Mouse (Mus musculus): ENCODE results near the gene Psme2. TPM values are rescaled to one million over a fixed set of nuclear protein-coding genes. Genes with fewer than 3 reads are reported as not detected.

Psme2 gene
- polyA plus RNA-seq, 1 experiment from 2014 or later = 202 TPM

- 65% methylated on average over 6 of the region's 6 CpGs for WGBS
- H3K27ac ChIP-seq (ENCODE audit: low read depth, low read length) = no peak overlapping the region
- no peaks in the 10 kb centered on the region for H3K9me3 ChIP-seq (ENCODE audit: control insufficient read depth, low read length)
Measured at GRCm38 (mm10) chr14:55585566-55585960, 5.3 kb downstream of the Psme2 start.

DNA sequence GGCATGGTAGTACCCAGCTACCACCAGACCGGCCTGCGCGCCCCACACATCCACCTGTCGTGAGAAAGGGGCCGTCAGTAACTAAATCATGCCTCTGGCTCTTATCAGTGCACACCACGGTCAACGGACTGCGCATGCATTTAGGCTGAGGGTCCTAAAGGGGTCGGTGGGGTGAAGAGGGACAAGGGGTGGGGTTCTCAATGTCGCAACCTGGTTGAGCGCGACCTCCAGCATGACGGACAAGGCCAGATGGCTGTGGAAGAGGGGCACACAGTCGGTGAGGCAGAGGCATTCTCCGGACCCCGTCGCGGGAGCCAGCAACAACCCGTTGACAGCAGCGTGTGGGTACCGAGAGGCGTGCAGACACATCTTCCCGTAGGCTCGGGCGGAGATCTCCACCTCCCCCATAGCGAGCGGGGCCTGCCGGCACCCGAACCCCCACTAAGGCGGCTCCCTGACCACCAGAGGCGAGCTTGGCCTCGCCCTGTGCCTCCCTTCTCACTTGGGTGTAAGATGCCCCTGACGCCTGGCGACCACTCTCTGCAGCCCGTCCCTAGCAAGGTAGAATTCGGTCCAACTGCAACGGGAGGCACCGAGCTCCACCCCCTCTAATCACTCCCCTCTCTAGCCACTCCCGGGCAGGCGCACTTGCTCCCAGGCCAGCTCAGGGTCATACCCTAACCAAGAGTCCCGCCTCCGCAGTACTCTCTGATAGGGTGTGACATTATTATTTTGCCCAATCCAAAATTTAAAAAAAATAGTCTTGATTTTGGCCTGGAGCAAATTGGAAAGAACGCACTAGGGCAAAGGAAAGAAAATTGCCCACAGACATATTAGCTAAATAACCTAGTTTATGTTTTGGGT, 6.0 kb downstream of the Psme2 start, which contains the start of gene Emc9:
TSS of gene Emc9 (minus strand) at position 601 of the 864 bp plus-strand sequence.
- Histone ChIP-seq H3K4me1 (ENCODE audit: control insufficient read depth, insufficient read depth, low read length) (peaks cover 2% of the 10 kb centered on the region), H3K4me2 (peak within 1 kb of the TSS; percentile 60), H3K36me3 (ENCODE audit: control insufficient read depth, insufficient read depth, low read length) (peaks cover 9% of the 10 kb centered on the region; the same call in 1 of the 2 replicates), H3K4me3 (ENCODE audit: low read depth, low read length) (peak within 1 kb of the TSS; percentile 43), H3K27me3 (ENCODE audit: control insufficient read depth, insufficient read depth, low read length) (no peaks in the 10 kb centered on the region), H3K9me3 (ENCODE audit: control insufficient read depth, low read length) (no peaks in the 10 kb centered on the region), H3K27ac (ENCODE audit: low read depth, low read length) (no peak within 1 kb of the TSS), H3K9ac (ENCODE audit: low read length) (peak within 1 kb of the TSS; percentile 65)
- DNase-seq (ENCODE audit: low spot score, missing footprints) (peak; percentile 89), ATAC-seq (ENCODE audit: low FRiP score) (peak; percentile 75)
- WGBS = 2% methylated on average over 43 of the region's 43 CpGs

More at GRCm38 (mm10) chr14:55585566-55585960, 5.3 kb downstream of the Psme2 start:
- Histone ChIP-seq H3K4me3 (ENCODE audit: low read depth, low read length) (no peak overlapping the region), H3K27me3 (ENCODE audit: control insufficient read depth, insufficient read depth, low read length) (no peaks in the 10 kb centered on the region), H3K4me2 (no peak overlapping the region; the same call in 1 of the 2 replicates), H3K9ac (ENCODE audit: low read length) (no peak overlapping the region), H3K4me1 (ENCODE audit: control insufficient read depth, insufficient read depth, low read length) (peaks cover 7% of the 10 kb centered on the region), H3K36me3 (ENCODE audit: control insufficient read depth, insufficient read depth, low read length) (peaks cover 9% of the 10 kb centered on the region; the same call in 1 of the 2 replicates)
- DNase-seq (ENCODE audit: low spot score, missing footprints) (no peak), ATAC-seq (ENCODE audit: low FRiP score) (no peak)

GRCm38 (mm10) chr14:55584303-55584701, 6.6 kb downstream of the Psme2 start:
- Histone ChIP-seq H3K9me3 (ENCODE audit: control insufficient read depth, low read length) (no peaks in the 10 kb centered on the region), H3K9ac (ENCODE audit: low read length) (peak overlapping the region; percentile 65), H3K36me3 (ENCODE audit: control insufficient read depth, insufficient read depth, low read length) (peaks cover 9% of the 10 kb centered on the region; the same call in 1 of the 2 replicates), H3K4me3 (ENCODE audit: low read depth, low read length) (peak overlapping the region; percentile 43), H3K27me3 (ENCODE audit: control insufficient read depth, insufficient read depth, low read length) (no peaks in the 10 kb centered on the region), H3K4me2 (peak overlapping the region; percentile 60), H3K27ac (ENCODE audit: low read depth, low read length) (no peak overlapping the region), H3K4me1 (ENCODE audit: control insufficient read depth, insufficient read depth, low read length) (peaks cover 2% of the 10 kb centered on the region)
- ATAC-seq (ENCODE audit: low FRiP score) = no peak
- DNase-seq (ENCODE audit: low spot score, missing footprints) = no peak
- 31% methylated on average over 5 of the region's 5 CpGs for WGBS

GRCm38 (mm10) chr14:55581981-55582681, 8.8 kb downstream of the Psme2 start:
- no peak for DNase-seq (ENCODE audit: low spot score, missing footprints)
- no peak overlapping the region for H3K27ac ChIP-seq (ENCODE audit: low read depth, low read length)
- H3K4me3 ChIP-seq (ENCODE audit: low read depth, low read length) = no peak overlapping the region
- no peak overlapping the region for H3K9ac ChIP-seq (ENCODE audit: low read length)
- H3K9me3 ChIP-seq (ENCODE audit: control insufficient read depth, low read length) = no peaks in the 10 kb centered on the region
- WGBS = 75% methylated on average over 9 of the region's 9 CpGs
- H3K4me2 ChIP-seq = no peak overlapping the region
- peaks cover 9% of the 10 kb centered on the region; the same call in 1 of the 2 replicates for H3K36me3 ChIP-seq (ENCODE audit: control insufficient read depth, insufficient read depth, low read length)
- H3K4me1 ChIP-seq (ENCODE audit: control insufficient read depth, insufficient read depth, low read length) = peaks cover 13% of the 10 kb centered on the region
- no peak for ATAC-seq (ENCODE audit: low FRiP score)
- H3K27me3 ChIP-seq (ENCODE audit: control insufficient read depth, insufficient read depth, low read length) = no peaks in the 10 kb centered on the region

DNA sequence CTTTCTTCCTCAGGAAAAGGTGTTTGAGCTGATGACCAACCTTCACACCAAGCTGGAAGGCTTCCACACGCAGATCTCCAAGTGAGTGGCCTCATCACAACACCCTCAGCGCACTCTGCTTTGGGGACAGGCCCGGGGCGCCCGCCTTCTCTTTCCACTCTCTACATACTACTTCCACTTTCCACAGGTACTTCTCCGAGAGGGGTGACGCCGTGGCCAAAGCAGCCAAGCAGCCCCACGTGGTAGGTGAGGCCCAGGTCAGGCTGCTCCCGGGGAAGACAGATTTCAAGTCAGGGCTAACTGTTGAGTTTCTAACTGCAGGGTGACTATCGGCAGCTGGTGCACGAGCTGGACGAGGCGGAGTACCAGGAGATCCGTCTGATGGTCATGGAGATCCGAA, 10.2 kb downstream of the Psme2 start:
- H3K9me3 ChIP-seq (ENCODE audit: control insufficient read depth, low read length) = no peaks in the 10 kb centered on the region
- H3K27me3 ChIP-seq (ENCODE audit: control insufficient read depth, insufficient read depth, low read length) = no peaks in the 10 kb centered on the region
- no peak for DNase-seq (ENCODE audit: low spot score, missing footprints)
- 94% methylated on average over 16 of the region's 16 CpGs for WGBS
- H3K27ac ChIP-seq (ENCODE audit: low read depth, low read length) = no peak overlapping the region; the same call in 1 of the 2 replicates
- peaks cover 9% of the 10 kb centered on the region; the same call in 1 of the 2 replicates for H3K36me3 ChIP-seq (ENCODE audit: control insufficient read depth, insufficient read depth, low read length)
- H3K4me2 ChIP-seq = no peak overlapping the region
- H3K9ac ChIP-seq (ENCODE audit: low read length) = no peak overlapping the region
- H3K4me3 ChIP-seq (ENCODE audit: low read depth, low read length) = no peak overlapping the region
- H3K4me1 ChIP-seq (ENCODE audit: control insufficient read depth, insufficient read depth, low read length) = peaks cover 13% of the 10 kb centered on the region
- ATAC-seq (ENCODE audit: low FRiP score) = no peak

DNA sequence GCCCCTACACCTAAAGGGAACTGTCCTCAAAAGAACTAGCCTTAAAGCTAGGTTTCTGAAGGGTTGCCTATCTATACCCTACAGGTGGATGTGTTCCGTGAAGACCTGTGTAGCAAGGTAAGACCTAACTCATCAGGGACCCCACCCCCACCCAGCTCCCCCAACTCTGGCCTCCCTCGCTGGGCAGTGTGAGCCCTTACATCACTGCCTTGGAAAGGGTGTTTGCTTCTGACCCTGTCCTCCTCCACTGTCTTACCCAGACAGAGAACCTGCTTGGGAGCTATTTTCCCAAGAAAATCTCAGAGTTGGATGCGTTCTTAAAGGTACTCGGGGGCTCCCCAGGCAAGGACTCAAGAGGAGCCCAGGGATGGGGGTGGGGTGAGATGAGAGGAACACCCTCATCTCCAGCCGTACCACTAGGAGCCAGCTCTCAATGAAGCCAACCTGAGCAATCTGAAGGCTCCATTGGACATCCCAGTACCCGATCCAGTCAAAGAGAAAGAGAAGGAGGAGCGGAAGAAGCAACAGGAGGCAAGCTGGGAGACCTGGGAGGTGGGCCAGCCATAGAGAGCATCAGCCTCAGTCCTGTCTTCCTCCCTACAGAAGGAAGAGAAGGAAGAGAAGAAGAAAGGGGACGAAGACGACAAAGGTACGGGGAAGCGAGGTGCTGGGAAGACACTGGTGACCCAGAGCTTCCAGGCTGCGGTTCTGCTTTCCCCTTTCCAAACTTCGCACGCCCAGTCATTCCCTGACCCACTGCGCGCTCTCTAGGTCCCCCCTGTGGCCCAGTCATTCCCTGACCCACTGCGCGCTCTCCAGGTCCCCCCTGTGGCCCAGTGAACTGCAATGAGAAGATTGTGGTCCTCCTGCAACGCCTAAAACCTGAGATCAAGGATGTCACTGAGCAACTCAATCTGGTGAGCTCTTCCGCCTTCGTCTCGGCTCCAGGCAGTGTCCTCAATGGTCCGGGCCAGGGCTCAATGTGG, 11.1 kb downstream of the Psme2 start:
- DNase-seq (ENCODE audit: low spot score, missing footprints) (no peak), ATAC-seq (ENCODE audit: low FRiP score) (no peak)
- 81% methylated on average over 23 of the region's 23 CpGs for WGBS
- Histone ChIP-seq H3K9me3 (ENCODE audit: control insufficient read depth, low read length) (no peaks in the 10 kb centered on the region), H3K27ac (ENCODE audit: low read depth, low read length) (no peak overlapping the region), H3K9ac (ENCODE audit: low read length) (no peak overlapping the region), H3K4me2 (no peak overlapping the region), H3K36me3 (ENCODE audit: control insufficient read depth, insufficient read depth, low read length) (peaks cover 9% of the 10 kb centered on the region; the same call in 1 of the 2 replicates), H3K4me3 (ENCODE audit: low read depth, low read length) (no peak overlapping the region), H3K27me3 (ENCODE audit: control insufficient read depth, insufficient read depth, low read length) (no peaks in the 10 kb centered on the region), H3K4me1 (ENCODE audit: control insufficient read depth, insufficient read depth, low read length) (peaks cover 13% of the 10 kb centered on the region)

GRCm38 (mm10) chr14:55578668-55579269, 12.1 kb downstream of the Psme2 start:
- peaks cover 9% of the 10 kb centered on the region; the same call in 1 of the 2 replicates for H3K36me3 ChIP-seq (ENCODE audit: control insufficient read depth, insufficient read depth, low read length)
- H3K4me2 ChIP-seq = peak overlapping the region; percentile 80
- DNase-seq (ENCODE audit: low spot score, missing footprints) = no peak
- peaks cover 11% of the 10 kb centered on the region for H3K4me1 ChIP-seq (ENCODE audit: control insufficient read depth, insufficient read depth, low read length)
- peak overlapping the region; percentile 57 for H3K4me3 ChIP-seq (ENCODE audit: low read depth, low read length)
- 25% methylated on average over 6 of the region's 6 CpGs for WGBS
- H3K27me3 ChIP-seq (ENCODE audit: control insufficient read depth, insufficient read depth, low read length) = no peaks in the 10 kb centered on the region
- peak; percentile 60; the same call in 1 of the 2 replicates for ATAC-seq (ENCODE audit: low FRiP score)
- no peaks in the 10 kb centered on the region for H3K9me3 ChIP-seq (ENCODE audit: control insufficient read depth, low read length)
- H3K9ac ChIP-seq (ENCODE audit: low read length) = peak overlapping the region; percentile 90
- H3K27ac ChIP-seq (ENCODE audit: low read depth, low read length) = no peak overlapping the region; the same call in 1 of the 2 replicates
